Mouse (Mus musculus) CH12.LX (cell line): ENCODE measurements around the gene Ubxn1. TPM values are rescaled to one million over a fixed set of nuclear protein-coding genes. Genes with fewer than 3 reads are reported as not detected.
A peak's percentile ranks its signal among the peaks of the same experiment; 100 is the strongest.

ENCODE experiments used
- DNase-seq: peaks from one replicate; pipeline ENCODE4 v3.0.0-alpha.2; 2013; ENCODE audit errors: extremely low read depth
- H3K27ac ChIP-seq: 2 replicates; pipeline ENCODE4 v1.5.1; 2012; ENCODE audit warnings: low read depth, mild to moderate bottlenecking, control low read depth, moderate library complexity; ENCODE audit not compliant: insufficient read depth
- H3K27me3 ChIP-seq: replicated peaks from 2 replicates; pipeline ENCODE3; 2012; ENCODE audit warnings: inconsistent platforms
- H3K36me3 ChIP-seq, 2 experiments: replicated peaks in 1 of 2; 2 replicates each; pipeline versions ENCODE3 to v1.6.1; 2012; ENCODE audit warnings: inconsistent platforms in 1 of 2, low read length in 1 of 2, mild to moderate bottlenecking in 1 of 2, mixed read lengths in 1 of 2, moderate library complexity in 1 of 2; ENCODE audit not compliant: control insufficient read depth in 1 of 2, insufficient read depth in 1 of 2
- H3K4me1 ChIP-seq, 2 experiments: 2 replicates each; pipeline ENCODE4 v1.6.1; 2012; ENCODE audit warnings: inconsistent platforms in 1 of 2, moderate library complexity in 1 of 2; ENCODE audit not compliant: insufficient read depth in 2 of 2, control insufficient read depth in 1 of 2
- H3K4me2 ChIP-seq: 2 replicates; pipeline ENCODE4 v1.6.1; 2012; ENCODE audit warnings: low read depth, mild to moderate bottlenecking, control low read depth; ENCODE audit not compliant: poor library complexity, insufficient read depth, severe bottlenecking
- H3K4me3 ChIP-seq, 3 experiments: fragments of 150-350 bp in 1 of 3; sonication (generic) in 1 of 3; replicated peaks in 1 of 3; 2 replicates each; pipeline versions ENCODE3 to v1.5.1; 2011 to 2012; ENCODE audit warnings: low read depth in 2 of 3, low read length in 2 of 3, mild to moderate bottlenecking in 2 of 3, moderate library complexity in 2 of 3, control low read depth in 1 of 3, improper control_type of control experiment in 1 of 3, inconsistent platforms in 1 of 3, mixed read lengths in 1 of 3; ENCODE audit not compliant: poor library complexity in 1 of 3
- H3K79me2 ChIP-seq: replicated peaks from 2 replicates; pipeline ENCODE4 v1.6.1; 2012; ENCODE audit warnings: mild to moderate bottlenecking, moderate library complexity; ENCODE audit not compliant: control insufficient read depth, poor library complexity, insufficient read depth, severe bottlenecking; ENCODE audit errors: extremely low read depth
- H3K9ac ChIP-seq: 2 replicates; pipeline ENCODE4 v1.6.1; 2012; ENCODE audit warnings: low read depth, mild to moderate bottlenecking, control low read depth, moderate library complexity; ENCODE audit not compliant: insufficient read depth
- H3K9me3 ChIP-seq: replicated peaks from 2 replicates; pipeline ENCODE3; 2012; ENCODE audit warnings: low read length, inconsistent platforms, mixed read lengths
- BHLHE40 ChIP-seq: IDR thresholded peaks from 2 replicates; pipeline ENCODE4 v1.6.1; 2011; ENCODE audit warnings: mild to moderate bottlenecking, low read depth, low read length, improper control_type of control experiment
- CHD1 ChIP-seq: IDR thresholded peaks from 2 replicates; pipeline ENCODE4 v1.6.1; 2012; ENCODE audit warnings: low read depth, low read length, improper control_type of control experiment, inconsistent platforms
- CTCF ChIP-seq, 2 experiments: IDR thresholded peaks in 1 of 2; conservative IDR thresholded peaks in 1 of 2; 2 replicates each; pipeline ENCODE4 v1.5.1; 2011 to 2012; ENCODE audit warnings: low read depth in 2 of 2, low read length in 2 of 2, improper control_type of control experiment in 1 of 2, inconsistent platforms in 1 of 2, mild to moderate bottlenecking in 1 of 2, moderate library complexity in 1 of 2
- E2F4 ChIP-seq: IDR thresholded peaks from 2 replicates; pipeline ENCODE4 v1.6.1; 2011; ENCODE audit warnings: low read depth, low read length, improper control_type of control experiment; ENCODE audit not compliant: insufficient replicate concordance
- GABPA ChIP-seq: IDR thresholded peaks from 2 replicates; pipeline ENCODE4 v1.6.1; 2012; ENCODE audit warnings: low read depth, low read length, improper control_type of control experiment, inconsistent platforms; ENCODE audit not compliant: insufficient replicate concordance
- HCFC1 ChIP-seq: IDR thresholded peaks from 2 replicates; pipeline ENCODE4 v1.6.1; 2012; ENCODE audit warnings: low read depth, mild to moderate bottlenecking, inconsistent platforms, low read length, improper control_type of control experiment
- JUN ChIP-seq: IDR thresholded peaks from 2 replicates; pipeline ENCODE4 v1.6.1; 2011; ENCODE audit warnings: low read depth, mild to moderate bottlenecking, low read length, improper control_type of control experiment, moderate library complexity; ENCODE audit not compliant: insufficient read depth
- JUND ChIP-seq: conservative IDR thresholded peaks from 2 replicates; pipeline ENCODE4 v1.6.1; 2011; ENCODE audit warnings: low read depth, low read length, improper control_type of control experiment
- MAFK ChIP-seq: IDR thresholded peaks from 2 replicates; pipeline ENCODE4 v1.6.1; 2011; ENCODE audit warnings: low read length, improper control_type of control experiment; ENCODE audit not compliant: insufficient replicate concordance
- MAX ChIP-seq: IDR thresholded peaks from 2 replicates; pipeline ENCODE4 v1.6.1; 2011; ENCODE audit warnings: low read length, improper control_type of control experiment
- MEF2A ChIP-seq: IDR thresholded peaks from 2 replicates; pipeline ENCODE4 v1.6.1; 2014; ENCODE audit warnings: low read depth, mild to moderate bottlenecking, inconsistent platforms, low read length, improper control_type of control experiment, borderline replicate concordance
- MXI1 ChIP-seq: IDR thresholded peaks from 2 replicates; pipeline ENCODE4 v1.6.1; 2011; ENCODE audit warnings: mild to moderate bottlenecking, low read depth, low read length, improper control_type of control experiment
- NELFE ChIP-seq: IDR thresholded peaks from 2 replicates; pipeline ENCODE4 v1.6.1; 2011; ENCODE audit warnings: low read depth, low read length, improper control_type of control experiment
- PAX5 ChIP-seq: IDR thresholded peaks from 2 replicates; pipeline ENCODE4 v1.6.1; 2012; ENCODE audit warnings: low read length, inconsistent platforms, mixed read lengths
- POLR2AphosphoS2 ChIP-seq: IDR thresholded peaks from 2 replicates; pipeline ENCODE4 v1.6.1; 2011; ENCODE audit warnings: low read depth, low read length, improper control_type of control experiment
- RAD21 ChIP-seq: IDR thresholded peaks from 2 replicates; pipeline ENCODE4 v1.6.1; 2011; ENCODE audit warnings: low read depth, mild to moderate bottlenecking, low read length, improper control_type of control experiment, moderate library complexity
- RCOR1 ChIP-seq: conservative IDR thresholded peaks from 2 replicates; pipeline ENCODE4 v1.6.1; 2012; ENCODE audit warnings: low read depth, mild to moderate bottlenecking, inconsistent platforms, low read length, improper control_type of control experiment
- SIN3A ChIP-seq: IDR thresholded peaks from 2 replicates; pipeline ENCODE4 v1.6.1; 2012; ENCODE audit warnings: low read length, improper control_type of control experiment, inconsistent platforms
- SMC3 ChIP-seq: IDR thresholded peaks from 2 replicates; pipeline ENCODE4 v1.6.1; 2011; ENCODE audit warnings: low read depth, low read length, improper control_type of control experiment
- TBP ChIP-seq: conservative IDR thresholded peaks from 2 replicates; pipeline ENCODE4 v1.6.1; 2011; ENCODE audit warnings: low read depth, low read length, improper control_type of control experiment
- USF1 ChIP-seq: IDR thresholded peaks from 2 replicates; pipeline ENCODE4 v1.6.1; 2014; ENCODE audit warnings: low read depth, mild to moderate bottlenecking, inconsistent platforms, low read length, improper control_type of control experiment
- USF2 ChIP-seq: conservative IDR thresholded peaks from 2 replicates; pipeline ENCODE4 v1.6.1; 2011; ENCODE audit warnings: low read depth, low read length, improper control_type of control experiment
- ZC3H11A ChIP-seq: IDR thresholded peaks from 2 replicates; pipeline ENCODE4 v1.6.1; 2012; ENCODE audit warnings: low read depth, mild to moderate bottlenecking, inconsistent platforms, low read length, improper control_type of control experiment
- ZMIZ1 ChIP-seq: IDR thresholded peaks from 2 replicates; pipeline ENCODE4 v1.6.1; 2012; ENCODE audit warnings: low read depth, mild to moderate bottlenecking, inconsistent platforms, low read length, improper control_type of control experiment
- ZNF384 ChIP-seq: IDR thresholded peaks from 2 replicates; pipeline ENCODE4 v1.6.1; 2012; ENCODE audit warnings: low read depth, low read length, improper control_type of control experiment, inconsistent platforms
- dilution Hi-C: fragments of 300-500 bp; cut with MboI; formaldehyde crosslinking; loops from 2 replicates; pipeline ENCODE4 v1.14.3; 2020; ENCODE audit warnings: low sequenced_read_pairs; ENCODE audit not compliant: extremely low pct_unique_long_range_greater_than_20kb, extremely low pct_ligation_motif_present
- in situ Hi-C: fragments of 300-500 bp; cut with MboI; formaldehyde crosslinking; loops from 3 replicates; pipeline ENCODE4 v1.14.3; 2019; ENCODE audit warnings: low sequenced_read_pairs, low pct_ligation_motif_present, low pct_unique_long_range_greater_than_20kb, mixed read lengths
- polyA plus RNA-seq: library from polyadenylated mRNA; unstranded; fragments of >175 nt; gene quantifications from 2 replicates; pipeline ENCODE4 v1.2.1, GENCODE M21; 2012; ENCODE audit warnings: low read depth; ENCODE audit not compliant: insufficient read length
- total RNA-seq, 2 experiments: library from RNA; depleted of rRNA; stranded (reverse); fragments of 300-350 nt in 1 of 2; fragments of >200 nt in 1 of 2; gene quantifications; 2 replicates each; pipeline ENCODE4 v1.2.3; 2012 to 2014

Gene Ubxn1
- total and polyA plus RNA-seq, 3 experiments = 96.3 to 226 (median 140) TPM

DNA sequence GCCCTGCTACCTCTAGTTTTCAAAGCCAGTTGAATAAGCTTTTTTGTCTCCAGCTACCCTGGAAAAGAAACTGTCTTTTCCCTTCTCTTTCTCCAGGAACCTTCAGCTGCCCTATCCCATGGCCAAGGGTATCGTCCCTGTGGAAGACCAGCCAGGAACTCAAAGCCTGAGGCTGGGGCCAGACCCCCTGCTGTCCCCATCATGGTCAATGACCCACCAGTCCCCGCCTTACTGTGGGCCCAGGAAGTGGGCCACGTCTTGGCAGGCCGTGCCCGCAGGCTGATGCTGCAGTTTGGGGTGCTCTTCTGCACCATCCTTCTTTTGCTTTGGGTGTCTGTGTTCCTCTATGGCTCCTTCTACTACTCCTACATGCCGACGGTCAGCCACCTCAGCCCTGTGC, 30.3 kb upstream of the Ubxn1 start:
- Histone ChIP-seq H3K4me3 (peak overlapping the region; percentile 54 to 81 (median 65)), H3K9ac (peak overlapping the region; percentile 75), H3K9me3 (no peaks in the 10 kb centered on the region), H3K79me2 (peaks cover 20% of the 10 kb centered on the region), H3K4me1 (peaks cover 11 to 38% of the 10 kb centered on the region in 2 experiments), H3K27me3 (no peaks in the 10 kb centered on the region), H3K27ac (no peak overlapping the region), H3K4me2 (peak overlapping the region; percentile 96), H3K36me3 (peaks cover 16 to 50% of the 10 kb centered on the region in 2 experiments)
- dilution Hi-C loops = no loop called here
- in situ Hi-C loops = loop anchor here (25.0 kb wide), 1 partner anchor 1021 kb away; no protein-coding TSS in a partner anchor
- TF ChIP-seq MEF2A (no peak), BHLHE40 (no peak), ZNF384 (no peak), ZMIZ1 (no peak), RAD21 (no peak), SMC3 (no peak), USF2 (no peak), PAX5 (no peak), HCFC1 (no peak), ZC3H11A (no peak), JUND (no peak), CTCF (conservative IDR thresholded peaks at IDR 0.05 in 1 of 2, IDR thresholded peaks at IDR 0.05 in 1 of 2; ENCODE audit: low read depth in 2 of 2, low read length in 2 of 2) (no peak), RCOR1 (no peak), GABPA (no peak), MAX (no peak), MXI1 (no peak), CHD1 (no peak), E2F4 (no peak), SIN3A (no peak), MAFK (no peak)
- no peak for DNase-seq

DNA sequence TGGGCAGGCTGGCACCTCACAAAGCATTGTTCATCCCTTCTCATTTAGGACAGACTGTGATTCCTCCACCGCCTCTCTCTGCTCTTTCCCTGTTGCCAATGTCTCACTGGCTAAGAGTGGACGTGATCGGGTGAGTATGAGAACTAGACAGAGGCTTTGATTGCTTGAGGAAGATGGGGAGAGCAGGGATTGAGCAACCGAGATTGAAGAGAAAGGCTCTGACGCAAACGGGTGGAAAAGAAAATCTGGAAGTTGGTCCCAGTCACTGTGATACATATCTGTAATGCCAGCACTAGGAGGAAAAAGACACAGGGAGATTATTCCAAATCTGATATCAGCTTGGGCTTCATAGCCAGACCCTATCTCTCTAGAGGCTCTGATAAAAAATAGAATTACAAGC, 28.3 kb upstream of the Ubxn1 start:
- Histone ChIP-seq H3K4me3 (no peak overlapping the region), H3K79me2 (peaks cover 20% of the 10 kb centered on the region), H3K4me2 (no peak overlapping the region), H3K27ac (no peak overlapping the region), H3K36me3 (peaks cover 36 to 66% of the 10 kb centered on the region in 2 experiments), H3K9ac (no peak overlapping the region), H3K9me3 (no peaks in the 10 kb centered on the region), H3K27me3 (no peaks in the 10 kb centered on the region), H3K4me1 (peaks cover 9 to 31% of the 10 kb centered on the region in 2 experiments)
- no peak for TF ChIP-seq POLR2AphosphoS2
- no peak for TF ChIP-seq CTCF (conservative IDR thresholded peaks at IDR 0.05 in 1 of 2, IDR thresholded peaks at IDR 0.05 in 1 of 2; ENCODE audit: low read depth in 2 of 2, low read length in 2 of 2)
- no peak for TF ChIP-seq SMC3
- no peak for TF ChIP-seq USF1
- no peak for TF ChIP-seq GABPA
- TF ChIP-seq NELFE = no peak
- no peak for TF ChIP-seq TBP
- TF ChIP-seq JUN = no peak
- TF ChIP-seq PAX5 = no peak
- TF ChIP-seq USF2 = no peak
- no peak for TF ChIP-seq JUND
- in situ Hi-C loops (loop anchor here (25.0 kb wide), 1 partner anchor 1019 kb away; no protein-coding TSS in a partner anchor), dilution Hi-C loops (no loop called here)
- DNase-seq = no peak
